Comparison of ENCODE assay signal across 8 mouse cellular contexts in the genomic region with DNA sequence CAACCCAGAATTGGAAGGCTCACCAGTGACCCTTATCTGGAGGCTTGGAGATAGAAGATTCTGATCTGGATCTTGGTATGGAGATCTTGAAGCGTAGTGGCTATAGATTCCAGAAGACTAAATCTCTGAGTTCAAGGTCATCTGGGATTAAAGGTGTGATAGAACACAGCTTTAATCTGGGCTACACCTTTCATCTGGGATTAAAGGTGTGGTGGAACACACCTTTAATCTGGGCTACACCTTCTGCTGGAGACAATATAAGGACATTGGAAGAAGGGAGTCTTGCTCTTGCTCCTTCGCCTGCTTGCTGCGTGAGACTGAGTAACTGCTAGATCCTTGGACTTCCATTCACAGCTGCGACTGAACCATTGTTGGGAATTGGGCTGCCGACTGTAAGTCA. TPM values are rescaled to one million over a fixed set of nuclear protein-coding genes. Genes with fewer than 3 reads are reported as not detected.
DNase-seq lines count a peak whose midpoint lies in the region; ATAC-seq and TF ChIP-seq lines count a peak whose summit lies in the region.
"Not testable (repeated sequence)": the region's sequence is repeated elsewhere in the genome, so short reads cannot be mapped to it uniquely, and the experiment has no call there.

Gene Fbxo34 (plus strand): TSS at position 301 of the 400 bp plus-strand sequence.

- TF ChIP-seq CTCF in thymus, adult 2 months (IDR thresholded peaks at IDR 0.05; ENCODE audit: borderline replicate concordance, control insufficient read depth, extremely low read depth, insufficient read depth, low read length, poor library complexity): not testable (repeated sequence)

- H3K27me3 ChIP-seq in hindbrain, embryonic 12.5 days; liver, embryonic 12.5 days (replicated peaks); midbrain, embryonic 14.5 days (ENCODE audit: control insufficient read depth, insufficient read depth, low read length); thymus, adult 2 months (ENCODE audit: control insufficient read depth, insufficient read depth, low read length): not testable (repeated sequence)

- H3K4me2 ChIP-seq in hindbrain, embryonic 12.5 days (replicated peaks); liver, embryonic 12.5 days; midbrain, embryonic 14.5 days (ENCODE audit: low read length): not testable (repeated sequence)

- H3K9ac ChIP-seq in hindbrain, embryonic 12.5 days; liver, embryonic 12.5 days; midbrain, embryonic 14.5 days (replicated peaks; ENCODE audit: low read length): not testable (repeated sequence)

- 92% methylated on average over 3 of the region's 5 CpGs for WGBS in hindbrain, embryonic 12.5 days
- WGBS in liver, embryonic 12.5 days (ENCODE audit: insufficient replicate concordance): 80% methylated on average over 3 of the region's 5 CpGs
- 92% methylated on average over 2 of the region's 5 CpGs for WGBS in midbrain, embryonic 14.5 days
- WGBS in thymus, adult 2 months: over 99% methylated on average over 3 of the region's 5 CpGs

- H3K4me1 ChIP-seq in hindbrain, embryonic 12.5 days; liver, embryonic 12.5 days; midbrain, embryonic 14.5 days (ENCODE audit: control insufficient read depth, insufficient read depth, low read length); thymus, adult 2 months (replicated peaks; ENCODE audit: control insufficient read depth, insufficient read depth, low read length): not testable (repeated sequence)

- H3K27ac ChIP-seq in hindbrain, embryonic 12.5 days; liver, embryonic 12.5 days; midbrain, embryonic 14.5 days (replicated peaks; ENCODE audit: low read depth, low read length); thymus, adult 2 months (ENCODE audit: control insufficient read depth, insufficient read depth, low read length): not testable (repeated sequence)

- not testable (repeated sequence) for H3K4me3 ChIP-seq in hindbrain, embryonic 12.5 days; liver, embryonic 12.5 days; midbrain, embryonic 14.5 days (replicated peaks; ENCODE audit: low read depth, low read length); thymus, adult 2 months (ENCODE audit: control insufficient read depth, insufficient read depth, low read length)

- TF ChIP-seq POLR2A in thymus, adult 2 months (IDR thresholded peaks at IDR 0.05; ENCODE audit: control insufficient read depth, extremely low read depth, insufficient read depth, low read length, poor library complexity): not testable (repeated sequence)

- DNase-seq in adrenal gland, adult 8-10 months; layer of hippocampus, postnatal 10 days (ENCODE audit: low spot score in 2 of 2); midbrain, embryonic 14.5 days; thymus, adult 2 months: not testable (repeated sequence)
- DNase-seq in heart, adult 11 months: peak; percentile 19

- not testable (repeated sequence) for H3K36me3 ChIP-seq in hindbrain, embryonic 12.5 days; liver, embryonic 12.5 days; midbrain, embryonic 14.5 days (ENCODE audit: control insufficient read depth, insufficient read depth, low read length); thymus, adult 2 months (ENCODE audit: control insufficient read depth, insufficient read depth, low read length)

- ATAC-seq in erythroblast, adult 5-6 weeks (replicated peaks; ENCODE audit: low FRiP score, poor library complexity, severe bottlenecking); hindbrain, embryonic 12.5 days (ENCODE audit: low FRiP score); liver, embryonic 12.5 days; midbrain, embryonic 14.5 days (ENCODE audit: low FRiP score, low TSS enrichment): not testable (repeated sequence)

- not testable (repeated sequence) for H3K9me3 ChIP-seq in hindbrain, embryonic 12.5 days (replicated peaks); liver, embryonic 12.5 days (replicated peaks); midbrain, embryonic 14.5 days (ENCODE audit: control insufficient read depth, low read length)

RNA-seq across cellular contexts. Expression of gene Fbxo34, which starts in this region (rescaled TPM):
- total RNA-seq in adrenal gland, adult 8-10 months (2022): 10 to 100 TPM; 19.9 to 24.6 (median 23.7) TPM
- 153 and 163 TPM in 2 replicates for total RNA-seq in erythroblast, adult 5-6 weeks (2015; ENCODE audit: low replicate concordance)
- total RNA-seq in erythroblast, adult 5-6 weeks (2017; ENCODE audit: low replicate concordance): 302 and 381 TPM in 2 replicates
- 24.1 and 26.1 TPM in 2 replicates for polyA plus RNA-seq in hindbrain, embryonic 12.5 days (2016; fragmentation: Nextera tagmentation; extraction: Ambion mirVana)
- total RNA-seq in layer of hippocampus, postnatal 10 days (2021): 10 to 100 TPM; 66.0 to 75.6 TPM
- polyA plus RNA-seq in liver, embryonic 12.5 days (2016; fragmentation: Nextera tagmentation; extraction: Ambion mirVana): 36.4 and 38.0 TPM in 2 replicates
- 28.5 and 33.2 TPM in 2 replicates for polyA plus RNA-seq in midbrain, embryonic 14.5 days (2014; fragmentation: Nextera tagmentation; extraction: Ambion mirVana)
- 17.6 and 18.1 TPM in 2 replicates for polyA plus RNA-seq in thymus, adult 2 months (2012; rRNA removed)
